Mouse (Mus musculus) kidney, postnatal 0 days (tissue): ENCODE results near the gene Ssu2. TPM values are rescaled to one million over a fixed set of nuclear protein-coding genes. Genes with fewer than 3 reads are reported as not detected.

Source experiments
- ATAC-seq: fragments of 200-750 bp; cut with Nextera tagmentation; replicated peaks from 2 replicates; pipeline ENCODE4 v1.8.0; 2017; ENCODE audit warnings: low read depth, moderate number of reproducible peaks, moderate TSS enrichment, moderate library complexity; ENCODE audit not compliant: low FRiP score
- DNase-seq: peaks from one replicate; pipeline ENCODE4 v3.0.0-alpha.2; 2016; ENCODE audit warnings: low spot score
- H3K27ac ChIP-seq: fragments of 300-500 bp; sonication (generic); 2 replicates; pipeline ENCODE4 v1.5.1; 2014; ENCODE audit warnings: mild to moderate bottlenecking
- H3K27me3 ChIP-seq: fragments of 300-500 bp; sonication (generic); 2 replicates; pipeline ENCODE4 v1.6.1; 2014; ENCODE audit warnings: low read length, mixed read lengths; ENCODE audit not compliant: insufficient read depth
- H3K36me3 ChIP-seq: fragments of 300-500 bp; sonication (generic); 2 replicates; pipeline ENCODE4 v1.6.1; 2014; ENCODE audit warnings: low read length, mixed read lengths; ENCODE audit not compliant: insufficient read depth
- H3K4me1 ChIP-seq: fragments of 300-500 bp; sonication (generic); replicated peaks from 2 replicates; pipeline ENCODE4 v1.6.1; 2014; ENCODE audit warnings: antibody characterized with exemption, low read length, mixed read lengths; ENCODE audit not compliant: insufficient read depth
- H3K4me2 ChIP-seq: fragments of 300-500 bp; sonication (generic); 2 replicates; pipeline ENCODE4 v1.6.1; 2014; ENCODE audit warnings: mild to moderate bottlenecking, low read length, moderate library complexity, mixed read lengths
- H3K4me3 ChIP-seq: fragments of 300-500 bp; sonication (generic); replicated peaks from 2 replicates; pipeline ENCODE4 v1.5.1; 2014; ENCODE audit warnings: low read depth, low read length
- H3K9ac ChIP-seq: fragments of 300-500 bp; sonication (generic); 2 replicates; pipeline ENCODE4 v1.6.1; 2014; ENCODE audit warnings: low read depth, low read length
- H3K9me3 ChIP-seq: fragments of 300-500 bp; sonication (generic); replicated peaks from 2 replicates; pipeline ENCODE4 v1.6.1; 2016; ENCODE audit warnings: low read length, inconsistent platforms, mixed read lengths
- CTCF ChIP-seq: IDR thresholded peaks from 2 replicates; pipeline ENCODE4 v1.5.1; 2016; ENCODE audit warnings: antibody characterized with exemption, low read depth, mild to moderate bottlenecking, moderate library complexity
- WGBS: fragments of 180-500 bp; shearing (Covaris S2); extraction: QIAGEN DNeasy Blood & Tissue Kit; methylation state at CpG from one replicate; pipeline ENCODE4 v1.1.7; 2014; 5-methylcytosine and 5-hydroxymethylcytosine counted together
- polyA plus RNA-seq: library from polyadenylated mRNA; unstranded; fragments of >200 nt; fragmentation: Nextera tagmentation; extraction: Ambion mirVana; gene quantifications from 2 replicates; pipeline ENCODE4 v1.2.1, GENCODE M21; 2015

Gene Ssu2
- polyA plus RNA-seq, 1 experiment from 2014 or later, result 5.0 TPM

GRCm38 (mm10) chr6:112330520-112331222 is 57.2 kb downstream of the Ssu2 start:
- Histone ChIP-seq H3K4me1 (0 out of 2 replicates have a peak, but pooled peaks cover 3% of the 10 kb centered on the region), H3K36me3 (peaks cover 6% of the 10 kb centered on the region; the same call in 1 of the 2 replicates), H3K4me2 (no peak overlapping the region), H3K9ac (no peak overlapping the region), H3K27ac (no peak overlapping the region), H3K27me3 (no peaks in the 10 kb centered on the region), H3K4me3 (no peak overlapping the region), H3K9me3 (no peaks in the 10 kb centered on the region)
- no peak for ATAC-seq
- 80% methylated on average over 5 of the region's 5 CpGs for WGBS
- DNase-seq, result no peak
- no peak for TF ChIP-seq CTCF

- H3K9me3 ChIP-seq, result no peaks in the 10 kb centered on the region
- WGBS, result 32% methylated on average over 5 of the region's 5 CpGs
- H3K27ac ChIP-seq, result no peak overlapping the region
- peaks cover 6% of the 10 kb centered on the region; the same call in 1 of the 2 replicates for H3K36me3 ChIP-seq
- H3K9ac ChIP-seq, result no peak overlapping the region
- no peaks in the 10 kb centered on the region for H3K27me3 ChIP-seq
- TF ChIP-seq CTCF, result no peak
- H3K4me2 ChIP-seq, result no peak overlapping the region
- H3K4me1 ChIP-seq, result 0 out of 2 replicates have a peak, but pooled peaks cover 3% of the 10 kb centered on the region
- no peak overlapping the region for H3K4me3 ChIP-seq
- no peak for ATAC-seq
- peak; percentile 43 for DNase-seq
These were observed 60.0 kb downstream of the Ssu2 start for GRCm38 (mm10) chr6:112327793-112328192.

GRCm38 (mm10) chr6:112325213-112325612 is 62.6 kb downstream of the Ssu2 start:
- DNase-seq (peak; percentile 21), ATAC-seq (no peak)
- no peak overlapping the region for H3K4me2 ChIP-seq
- H3K9me3 ChIP-seq, result no peaks in the 10 kb centered on the region
- no peak overlapping the region for H3K9ac ChIP-seq
- WGBS, result 69% methylated on average over 3 of the region's 3 CpGs
- H3K36me3 ChIP-seq, result peaks cover 6% of the 10 kb centered on the region; the same call in 1 of the 2 replicates
- H3K4me1 ChIP-seq, result no peaks in the 10 kb centered on the region
- H3K4me3 ChIP-seq, result no peak overlapping the region
- H3K27ac ChIP-seq, result no peak overlapping the region
- no peak for TF ChIP-seq CTCF
- no peaks in the 10 kb centered on the region for H3K27me3 ChIP-seq

GRCm38 (mm10) chr6:112322916-112323315 is 64.9 kb downstream of the Ssu2 start:
- no peak for ATAC-seq
- H3K4me2 ChIP-seq, result no peak overlapping the region
- 84% methylated on average over 5 of the region's 5 CpGs for WGBS
- no peak overlapping the region for H3K4me3 ChIP-seq
- no peak for DNase-seq
- H3K36me3 ChIP-seq, result no peaks in the 10 kb centered on the region
- no peak overlapping the region for H3K9ac ChIP-seq
- H3K27me3 ChIP-seq, result no peaks in the 10 kb centered on the region
- no peak for TF ChIP-seq CTCF
- no peaks in the 10 kb centered on the region for H3K9me3 ChIP-seq
- H3K4me1 ChIP-seq, result no peaks in the 10 kb centered on the region
- H3K27ac ChIP-seq, result no peak overlapping the region

GRCm38 (mm10) chr6:112320679-112321078 is 67.1 kb downstream of the Ssu2 start:
- WGBS, result 57% methylated on average over 5 of the region's 5 CpGs
- DNase-seq, result no peak
- TF ChIP-seq CTCF, result no peak
- Histone ChIP-seq H3K4me1 (no peaks in the 10 kb centered on the region), H3K9me3 (no peaks in the 10 kb centered on the region), H3K27ac (no peak overlapping the region), H3K4me3 (no peak overlapping the region), H3K4me2 (no peak overlapping the region), H3K9ac (no peak overlapping the region), H3K36me3 (peaks cover 12% of the 10 kb centered on the region; the same call in 1 of the 2 replicates), H3K27me3 (no peaks in the 10 kb centered on the region)
- ATAC-seq, result no peak

- no peak overlapping the region for H3K4me2 ChIP-seq
- H3K36me3 ChIP-seq, result peaks cover 15% of the 10 kb centered on the region; the same call in 1 of the 2 replicates
- H3K27me3 ChIP-seq, result no peaks in the 10 kb centered on the region
- DNase-seq (no peak), ATAC-seq (no peak)
- 93% methylated on average over 4 of the region's 4 CpGs for WGBS
- no peak for TF ChIP-seq CTCF
- no peak overlapping the region for H3K4me3 ChIP-seq
- H3K9ac ChIP-seq, result no peak overlapping the region
- H3K4me1 ChIP-seq, result no peaks in the 10 kb centered on the region
- no peaks in the 10 kb centered on the region for H3K9me3 ChIP-seq
- H3K27ac ChIP-seq, result no peak overlapping the region
These were observed 68.4 kb downstream of the Ssu2 start for GRCm38 (mm10) chr6:112319449-112319848.
